Mouse (Mus musculus) hindbrain, embryonic 13.5 days (tissue): ENCODE data around the gene Gcnt1. TPM values are rescaled to one million over a fixed set of nuclear protein-coding genes. Genes with fewer than 3 reads are reported as not detected.

ENCODE experiments used
- ATAC-seq: fragments of 200-750 bp; cut with Nextera tagmentation; 2 replicates; pipeline ENCODE4 v1.8.0; 2017; ENCODE audit warnings: moderate TSS enrichment; ENCODE audit not compliant: low FRiP score
- H3K27ac ChIP-seq: fragments of 300-500 bp; sonication (generic); 2 replicates; pipeline ENCODE4 v1.5.1; 2015; ENCODE audit warnings: inconsistent platforms, mild to moderate bottlenecking, moderate library complexity
- H3K27me3 ChIP-seq: fragments of 300-500 bp; sonication (generic); 2 replicates; pipeline ENCODE4 v1.6.1; 2015; ENCODE audit warnings: mild to moderate bottlenecking, inconsistent platforms
- H3K36me3 ChIP-seq: fragments of 300-500 bp; sonication (generic); 2 replicates; pipeline ENCODE4 v1.6.1; 2015; ENCODE audit warnings: mild to moderate bottlenecking, inconsistent platforms
- H3K4me1 ChIP-seq: fragments of 300-500 bp; sonication (generic); replicated peaks from 2 replicates; pipeline ENCODE4 v1.6.1; 2015; ENCODE audit warnings: inconsistent platforms
- H3K4me2 ChIP-seq: fragments of 300-500 bp; sonication (generic); 2 replicates; pipeline ENCODE4 v1.6.1; 2015; ENCODE audit warnings: inconsistent platforms, mild to moderate bottlenecking, moderate library complexity
- H3K4me3 ChIP-seq: fragments of 300-500 bp; sonication (generic); 2 replicates; pipeline ENCODE4 v1.5.1; 2015; ENCODE audit warnings: mild to moderate bottlenecking, inconsistent platforms
- H3K9ac ChIP-seq: fragments of 300-500 bp; sonication (generic); 2 replicates; pipeline ENCODE4 v1.6.1; 2015; ENCODE audit warnings: mild to moderate bottlenecking, inconsistent platforms
- H3K9me3 ChIP-seq: fragments of 300-500 bp; sonication (generic); 2 replicates; pipeline ENCODE4 v1.6.1; 2016; ENCODE audit warnings: inconsistent platforms
- WGBS: fragments of 180-500 bp; shearing (Covaris S2); methylation state at CpG from one replicate; pipeline ENCODE4 v1.1.7; 2015; 5-methylcytosine and 5-hydroxymethylcytosine counted together
- polyA plus RNA-seq: library from polyadenylated mRNA; unstranded; fragments of >200 nt; fragmentation: Nextera tagmentation; extraction: Ambion mirVana; gene quantifications from 2 replicates; pipeline ENCODE4 v1.2.1, GENCODE M21; 2015

Gene Gcnt1
- 0.76 and 1.3 TPM in 2 replicates for polyA plus RNA-seq

- H3K4me3 ChIP-seq, result no peak within 1 kb of the TSS
- no peaks in the 10 kb centered on the region for H3K9me3 ChIP-seq
- H3K9ac ChIP-seq, result no peak within 1 kb of the TSS
- no peaks in the 10 kb centered on the region for H3K36me3 ChIP-seq
- WGBS, result 85% methylated on average over 3 of the region's 3 CpGs
- H3K27me3 ChIP-seq, result no peaks in the 10 kb centered on the region
- H3K4me2 ChIP-seq, result no peak within 1 kb of the TSS
- H3K27ac ChIP-seq, result no peak within 1 kb of the TSS
- ATAC-seq, result no peak
- H3K4me1 ChIP-seq, result no peaks in the 10 kb centered on the region
Observed at GRCm38 (mm10) chr19:17372701-17373100, at the start of gene Gcnt1. Gcnt1 (minus strand) TSS chr19:17372844.

- ATAC-seq, result no peak
- 74% methylated on average over 1 of the region's 1 CpGs for WGBS
- no peaks in the 10 kb centered on the region for H3K27me3 ChIP-seq
Observed at GRCm38 (mm10) chr19:17417855-17418254, 45.2 kb upstream of the Gcnt1 start.

DNA sequence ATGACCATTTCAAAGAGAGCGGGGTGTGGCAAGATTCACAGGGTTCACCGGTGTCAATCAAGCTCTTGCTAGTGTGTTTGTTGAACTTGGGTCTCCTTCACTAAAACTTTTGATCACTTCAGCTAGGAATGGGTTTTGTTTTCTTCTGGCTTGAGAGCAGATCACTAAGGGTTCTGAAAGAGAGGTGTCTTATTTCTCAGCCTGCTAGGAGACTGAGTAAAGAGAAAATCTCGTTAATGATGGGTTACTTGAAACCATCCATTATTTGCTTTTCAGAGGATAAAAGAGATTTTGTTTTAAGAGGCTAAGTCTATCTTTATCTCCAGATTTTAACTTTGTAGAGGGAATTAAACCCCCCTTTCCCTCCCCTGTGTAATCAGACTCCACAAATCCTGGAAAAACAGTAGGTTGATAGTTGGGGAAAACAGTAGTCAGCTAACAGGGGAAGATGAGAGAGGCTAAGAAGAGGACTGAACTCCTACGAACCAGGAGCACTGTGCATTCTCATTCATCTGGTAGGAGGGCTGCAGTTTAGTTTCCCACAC is 40.3 kb upstream of the Gcnt1 start:
- Histone ChIP-seq H3K36me3 (no peaks in the 10 kb centered on the region), H3K27ac (no peak overlapping the region), H3K9me3 (no peaks in the 10 kb centered on the region), H3K4me1 (no peaks in the 10 kb centered on the region), H3K4me3 (no peak overlapping the region), H3K9ac (no peak overlapping the region), H3K27me3 (no peaks in the 10 kb centered on the region), H3K4me2 (no peak overlapping the region)
- no peak for ATAC-seq
- WGBS, result 70% methylated on average over 4 of the region's 4 CpGs

More at GRCm38 (mm10) chr19:17417855-17418254, 45.2 kb upstream of the Gcnt1 start:
- no peak overlapping the region for H3K4me2 ChIP-seq
- H3K4me1 ChIP-seq, result no peaks in the 10 kb centered on the region
- H3K9me3 ChIP-seq, result no peaks in the 10 kb centered on the region
- H3K9ac ChIP-seq, result no peak overlapping the region
- no peak overlapping the region for H3K4me3 ChIP-seq
- H3K36me3 ChIP-seq, result no peaks in the 10 kb centered on the region
- H3K27ac ChIP-seq, result no peak overlapping the region

GRCm38 (mm10) chr19:17410465-17411065 is 37.9 kb upstream of the Gcnt1 start:
- H3K27ac ChIP-seq, result no peak overlapping the region
- WGBS, result 88% methylated on average over 5 of the region's 5 CpGs
- H3K36me3 ChIP-seq, result no peaks in the 10 kb centered on the region
- H3K4me1 ChIP-seq, result no peaks in the 10 kb centered on the region
- H3K4me3 ChIP-seq, result no peak overlapping the region
- H3K9me3 ChIP-seq, result 0 out of 2 replicates have a peak, but pooled peaks cover 4% of the 10 kb centered on the region
- no peaks in the 10 kb centered on the region for H3K27me3 ChIP-seq
- no peak overlapping the region for H3K4me2 ChIP-seq
- H3K9ac ChIP-seq, result no peak overlapping the region
- ATAC-seq, result no peak

DNA sequence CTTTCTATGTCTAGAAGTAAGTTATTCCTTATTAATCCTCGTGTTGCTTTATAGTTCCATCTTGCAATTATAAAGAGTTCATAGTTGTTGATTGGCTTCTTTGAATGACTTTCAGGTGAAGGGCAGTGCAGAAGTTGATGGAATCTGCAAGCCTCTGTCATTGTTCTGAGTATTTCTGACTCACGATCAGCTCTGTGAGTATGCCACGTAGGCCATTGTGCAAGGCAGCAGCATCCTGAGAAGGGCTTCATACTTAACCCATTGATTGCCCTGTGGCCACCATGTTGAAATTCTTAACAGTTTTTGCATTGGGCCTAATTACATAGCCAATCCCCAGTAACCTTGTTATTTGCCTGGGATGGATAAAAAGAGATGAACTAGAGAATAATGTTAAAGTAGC is 36.7 kb upstream of the Gcnt1 start:
- no peak overlapping the region for H3K4me2 ChIP-seq
- no peak for ATAC-seq
- H3K4me3 ChIP-seq, result no peak overlapping the region
- H3K9ac ChIP-seq, result no peak overlapping the region
- H3K9me3 ChIP-seq, result 0 out of 2 replicates have a peak, but pooled peaks cover 4% of the 10 kb centered on the region
- 63% methylated on average over 3 of the region's 3 CpGs for WGBS
- H3K36me3 ChIP-seq, result no peaks in the 10 kb centered on the region
- H3K27ac ChIP-seq, result no peak overlapping the region
- no peaks in the 10 kb centered on the region for H3K27me3 ChIP-seq
- no peaks in the 10 kb centered on the region for H3K4me1 ChIP-seq

GRCm38 (mm10) chr19:17408591-17408990 is 35.9 kb upstream of the Gcnt1 start:
- no peak for ATAC-seq
- Histone ChIP-seq H3K4me3 (no peak overlapping the region), H3K36me3 (no peaks in the 10 kb centered on the region), H3K4me2 (no peak overlapping the region), H3K4me1 (no peaks in the 10 kb centered on the region), H3K27me3 (no peaks in the 10 kb centered on the region), H3K9ac (no peak overlapping the region), H3K27ac (no peak overlapping the region), H3K9me3 (0 out of 2 replicates have a peak, but pooled peaks cover 7% of the 10 kb centered on the region)

DNA sequence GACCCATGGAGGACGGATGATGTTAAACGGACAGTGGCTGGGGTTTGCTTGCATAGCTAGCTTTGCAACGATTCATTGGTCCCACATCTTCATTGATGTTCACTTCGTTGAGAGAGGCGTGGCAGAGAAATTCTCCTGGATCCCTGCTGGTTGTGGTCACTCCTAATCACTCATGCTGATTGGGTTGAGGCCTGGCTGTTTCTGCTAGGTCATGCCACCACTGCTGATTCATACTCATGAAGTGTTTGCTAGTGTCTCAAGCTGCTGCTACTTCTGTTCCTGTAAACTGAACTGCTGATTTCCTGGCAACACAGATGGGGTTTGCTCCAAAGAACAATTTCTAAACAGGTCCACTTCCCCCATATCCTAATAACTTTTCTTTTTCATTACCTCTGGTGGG is 34.2 kb upstream of the Gcnt1 start:
- no peaks in the 10 kb centered on the region for H3K36me3 ChIP-seq
- H3K9ac ChIP-seq, result no peak overlapping the region
- ATAC-seq, result no peak
- WGBS, result 91% methylated on average over 5 of the region's 5 CpGs
- H3K9me3 ChIP-seq, result 0 out of 2 replicates have a peak, but pooled peaks cover 7% of the 10 kb centered on the region
- no peaks in the 10 kb centered on the region for H3K4me1 ChIP-seq
- H3K4me3 ChIP-seq, result no peak overlapping the region
- H3K27ac ChIP-seq, result no peak overlapping the region
- no peaks in the 10 kb centered on the region for H3K27me3 ChIP-seq
- H3K4me2 ChIP-seq, result no peak overlapping the region

DNA sequence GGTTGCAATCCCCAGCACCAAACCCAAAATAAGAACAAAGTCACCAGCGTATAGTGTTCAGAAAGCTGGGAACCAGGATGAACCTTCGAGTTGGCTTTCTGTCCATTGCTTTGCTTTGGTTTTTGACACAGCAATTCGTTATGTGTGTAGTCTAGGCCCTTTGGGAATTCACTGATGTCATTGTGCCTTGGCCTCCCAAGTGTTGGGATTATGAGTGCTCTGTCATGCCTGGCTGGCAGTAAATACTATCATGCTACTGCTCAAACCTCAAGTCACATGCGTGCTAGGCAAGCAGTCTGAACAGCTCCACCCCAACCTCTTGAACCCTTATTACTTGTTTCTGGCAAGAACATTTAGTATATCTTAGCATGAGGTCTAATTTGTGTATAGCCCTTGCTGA is 30.5 kb upstream of the Gcnt1 start:
- Histone ChIP-seq H3K9me3 (0 out of 2 replicates have a peak, but pooled peaks cover 7% of the 10 kb centered on the region), H3K9ac (no peak overlapping the region), H3K4me2 (no peak overlapping the region), H3K4me1 (no peaks in the 10 kb centered on the region), H3K27ac (no peak overlapping the region), H3K36me3 (peaks cover 26% of the 10 kb centered on the region), H3K4me3 (no peak overlapping the region), H3K27me3 (no peaks in the 10 kb centered on the region)
- 92% methylated on average over 4 of the region's 4 CpGs for WGBS
- no peak for ATAC-seq

GRCm38 (mm10) chr19:17400571-17400970 is 27.9 kb upstream of the Gcnt1 start:
- H3K27ac ChIP-seq, result no peak overlapping the region
- peaks cover 33% of the 10 kb centered on the region for H3K36me3 ChIP-seq
- no peaks in the 10 kb centered on the region for H3K27me3 ChIP-seq
- H3K4me2 ChIP-seq, result no peak overlapping the region
- H3K4me1 ChIP-seq, result peaks cover 5% of the 10 kb centered on the region; the same call in 1 of the 2 replicates
- H3K4me3 ChIP-seq, result no peak overlapping the region
- 0 out of 2 replicates have a peak, but pooled peaks cover 4% of the 10 kb centered on the region for H3K9me3 ChIP-seq
- WGBS, result 91% methylated on average over 4 of the region's 4 CpGs
- H3K9ac ChIP-seq, result no peak overlapping the region
- no peak for ATAC-seq

DNA sequence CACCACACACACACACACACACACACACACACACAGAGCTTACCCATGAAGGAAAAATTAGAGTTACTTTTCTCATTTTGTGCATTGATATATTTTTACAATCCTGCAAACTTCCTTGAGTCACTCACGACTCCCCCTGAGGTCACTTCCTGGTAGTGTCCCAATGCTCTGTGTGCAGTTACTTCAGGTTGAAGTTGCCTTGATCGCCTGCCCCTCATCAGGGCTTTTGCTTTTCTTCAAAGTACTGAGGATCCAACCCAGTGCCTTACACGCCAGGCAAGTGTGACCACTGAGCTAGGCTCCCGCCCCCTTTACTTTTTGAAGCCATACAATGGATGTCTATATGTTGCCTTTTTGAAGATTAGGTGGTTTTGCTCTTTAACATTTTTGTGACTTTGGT is 27.3 kb upstream of the Gcnt1 start:
- Histone ChIP-seq H3K9me3 (0 out of 2 replicates have a peak, but pooled peaks cover 4% of the 10 kb centered on the region), H3K27ac (no peak overlapping the region), H3K4me2 (no peak overlapping the region), H3K9ac (no peak overlapping the region), H3K4me1 (peaks cover 10% of the 10 kb centered on the region), H3K27me3 (no peaks in the 10 kb centered on the region), H3K4me3 (no peak overlapping the region), H3K36me3 (peaks cover 33% of the 10 kb centered on the region)
- ATAC-seq, result no peak
- 90% methylated on average over 4 of the region's 4 CpGs for WGBS

DNA sequence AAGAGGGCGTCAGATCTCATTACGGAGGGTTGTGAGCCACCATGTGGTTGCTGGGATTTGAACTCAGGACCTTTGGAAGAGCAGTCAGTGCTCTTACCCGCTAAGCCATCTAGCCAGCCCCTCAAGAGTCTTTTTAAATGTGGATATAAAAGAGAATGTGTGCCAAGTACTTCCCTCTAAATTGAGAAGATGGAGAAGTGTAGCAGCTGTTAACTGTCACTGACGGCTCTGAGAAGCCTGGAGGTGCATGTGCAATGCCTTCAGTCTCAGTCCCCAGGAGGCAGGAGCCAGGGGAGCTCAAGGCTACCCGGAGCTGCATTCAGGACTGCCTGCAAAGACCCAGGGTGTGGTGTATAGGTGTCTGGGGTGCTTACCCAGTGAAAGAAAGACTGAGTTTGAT is 25.3 kb upstream of the Gcnt1 start:
- Histone ChIP-seq H3K27me3 (peaks cover 3% of the 10 kb centered on the region), H3K4me2 (no peak overlapping the region), H3K9ac (no peak overlapping the region), H3K4me1 (peaks cover 14% of the 10 kb centered on the region), H3K9me3 (no peaks in the 10 kb centered on the region), H3K27ac (no peak overlapping the region), H3K36me3 (peaks cover 33% of the 10 kb centered on the region), H3K4me3 (no peak overlapping the region)
- WGBS, result 78% methylated on average over 5 of the region's 5 CpGs
- ATAC-seq, result no peak

DNA sequence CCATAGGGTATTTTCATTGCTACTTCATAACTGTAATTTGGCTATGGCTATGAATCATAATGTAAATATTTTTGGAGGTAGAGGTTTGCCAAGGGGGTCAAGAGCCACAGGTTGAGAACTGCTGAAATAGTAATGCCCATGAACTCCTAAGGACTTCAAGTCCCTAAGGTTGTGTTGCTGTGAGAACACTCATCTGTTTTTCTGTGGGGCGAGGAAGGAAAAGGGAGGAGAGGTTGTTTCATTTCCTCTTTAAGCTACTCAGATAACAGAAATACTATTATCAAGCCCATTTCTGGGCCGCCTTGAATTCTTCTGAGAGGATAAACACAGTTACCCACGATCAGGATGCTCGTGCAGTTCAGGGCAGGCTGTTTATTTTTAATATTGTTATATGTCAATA is 24.2 kb upstream of the Gcnt1 start:
- WGBS, result 94% methylated on average over 4 of the region's 4 CpGs
- H3K36me3 ChIP-seq, result peaks cover 33% of the 10 kb centered on the region
- H3K9me3 ChIP-seq, result no peaks in the 10 kb centered on the region

More for the DNA sequence above, 24.2 kb upstream of the Gcnt1 start:
- H3K4me3 ChIP-seq, result no peak overlapping the region
- H3K9ac ChIP-seq, result no peak overlapping the region
- ATAC-seq, result no peak
- H3K4me2 ChIP-seq, result no peak overlapping the region
- peaks cover 14% of the 10 kb centered on the region for H3K4me1 ChIP-seq
- H3K27me3 ChIP-seq, result peaks cover 9% of the 10 kb centered on the region
- no peak overlapping the region for H3K27ac ChIP-seq
